Mouse (Mus musculus): ENCODE results near the gene Glyr1.

Glyr1 gene

DNA sequence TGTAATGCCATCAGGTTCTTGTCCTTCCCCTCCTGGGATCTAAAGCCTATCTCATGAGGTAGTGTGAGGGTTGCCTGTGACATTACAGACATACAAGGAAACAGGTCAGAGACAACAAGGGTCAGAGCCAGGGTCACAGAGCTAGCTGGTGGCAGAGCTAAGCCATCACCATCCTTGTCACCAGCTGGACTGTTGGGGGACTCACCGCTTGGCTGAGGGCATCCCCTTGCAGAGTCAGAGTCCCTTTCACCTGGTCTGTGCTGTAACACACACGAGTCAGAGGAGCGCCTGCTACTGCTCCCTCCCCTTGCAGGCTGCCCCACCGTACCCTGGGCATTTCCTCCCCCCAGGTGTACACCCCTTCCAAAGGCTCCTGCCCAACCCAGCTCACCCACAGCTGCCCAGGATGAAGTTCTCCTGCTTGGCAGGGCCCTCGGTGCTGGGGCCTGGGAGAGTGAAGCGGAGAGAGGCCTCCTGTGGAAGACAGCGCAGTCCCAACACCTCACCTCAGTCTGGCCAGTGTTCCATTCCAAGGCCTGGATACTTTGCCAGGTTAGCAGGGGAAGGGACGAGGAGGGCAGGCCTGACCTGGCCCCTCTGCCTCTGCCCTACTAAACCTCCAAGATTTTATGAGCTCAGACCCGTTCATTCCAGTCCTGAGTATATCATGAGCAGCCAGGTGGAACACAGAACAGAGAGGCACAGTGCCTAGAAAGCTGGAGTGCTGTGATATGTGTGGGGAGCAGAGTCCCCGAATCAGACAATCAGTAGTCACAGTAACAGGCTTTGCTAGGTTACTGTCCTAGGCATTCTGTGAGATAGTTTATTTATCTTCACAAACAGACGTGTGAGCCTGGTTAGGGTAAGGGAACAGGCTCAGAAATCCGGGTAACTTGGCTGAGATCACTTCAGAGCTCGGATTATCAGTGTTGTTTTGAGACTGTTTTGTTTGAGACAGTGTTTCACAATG, 37.3 kb downstream of the Glyr1 start:
- in situ Hi-C loops (cut with MboI, MseI) = no loop called here

DNA sequence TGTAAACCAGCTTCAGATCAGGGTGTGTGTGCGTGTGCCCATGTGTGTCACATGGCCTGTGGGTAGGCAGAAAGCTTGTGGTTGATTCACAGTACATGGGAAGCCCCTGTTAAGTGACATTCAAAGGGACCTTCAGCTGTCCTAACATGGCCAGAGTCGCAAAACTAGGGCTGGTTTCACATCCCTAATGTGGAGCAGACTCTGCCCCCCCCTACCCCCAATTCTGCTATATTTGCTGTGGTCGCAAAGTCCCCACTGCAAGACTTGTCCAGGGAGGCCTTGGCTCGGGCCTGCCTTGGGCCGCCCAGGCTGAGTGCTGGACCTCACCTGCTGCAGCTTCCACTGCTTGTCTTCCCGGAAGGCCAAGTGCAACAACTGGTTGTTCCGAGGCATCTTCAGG, 38.4 kb downstream of the Glyr1 start:
- in situ Hi-C loops (cut with MboI, MseI) = no loop called here

DNA sequence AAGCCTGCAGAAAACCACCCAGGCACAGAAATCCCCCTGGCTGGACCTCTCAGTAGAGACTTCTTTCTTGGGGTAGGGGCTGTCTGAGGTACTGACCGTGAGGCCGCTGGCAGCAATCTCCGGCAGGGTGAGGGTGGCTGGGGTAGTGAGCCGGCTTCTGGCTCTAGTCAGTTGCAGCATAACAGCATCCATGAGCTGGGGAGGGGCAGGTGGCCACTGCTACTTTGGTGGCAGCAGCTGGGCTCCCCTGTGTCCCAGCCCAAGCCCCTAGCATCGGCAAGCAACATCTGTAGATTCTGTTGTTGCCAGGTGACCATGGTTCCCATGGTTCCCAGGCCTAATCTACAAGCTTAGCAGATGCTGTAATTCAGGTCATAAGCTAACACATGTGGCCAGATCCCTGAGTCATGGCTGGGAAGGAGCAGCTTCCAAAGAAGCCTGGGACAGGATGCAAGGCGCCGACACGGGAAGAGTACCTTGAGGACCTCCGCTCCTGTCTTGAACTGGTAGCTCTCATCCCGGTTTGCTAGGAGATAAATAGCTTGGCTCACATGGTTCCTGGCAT, 39.2 kb downstream of the Glyr1 start:
- in situ Hi-C loops (cut with MboI, MseI) = no loop called here

DNA sequence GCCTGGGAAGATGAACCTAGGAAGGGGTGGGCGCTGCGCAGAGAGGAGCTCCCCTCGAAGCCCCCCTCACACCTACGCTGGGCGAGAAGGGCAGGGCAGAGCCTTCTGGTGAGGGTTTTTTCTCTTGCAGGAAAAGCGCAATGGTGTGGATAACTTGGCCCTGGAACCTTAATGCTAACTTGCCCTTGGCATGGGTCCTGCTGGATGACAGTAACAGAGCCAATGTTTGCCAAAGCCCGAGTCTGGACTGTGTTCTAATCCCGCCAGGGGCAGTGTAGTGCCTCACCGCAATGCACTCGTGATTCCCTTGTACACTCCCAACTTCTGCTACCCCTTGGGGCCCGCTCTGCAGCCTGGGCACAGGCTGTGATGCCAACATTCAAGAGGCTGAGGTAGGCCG, 41.6 kb downstream of the Glyr1 start:
- in situ Hi-C loops (cut with MboI, MseI) = no loop called here

DNA sequence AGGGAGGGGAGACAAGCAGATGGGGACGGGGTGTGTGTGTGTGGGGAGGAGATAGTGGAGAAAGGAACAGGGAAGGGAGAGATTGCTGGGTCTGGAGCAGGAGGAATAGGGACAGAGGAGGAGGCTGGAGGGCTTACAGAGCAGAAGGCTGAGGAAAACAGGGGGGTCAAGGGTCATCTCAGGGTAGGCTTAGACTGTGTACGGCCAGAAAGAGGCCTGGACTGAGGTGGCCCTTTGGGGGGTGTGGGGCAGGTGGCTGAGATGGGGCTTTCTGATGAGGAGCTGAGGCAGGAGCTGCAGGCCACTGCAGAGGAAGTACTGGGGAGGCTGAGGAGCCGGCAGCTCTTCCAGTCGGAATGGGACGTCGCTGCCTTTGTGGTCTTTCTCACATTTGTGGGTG, 42.2 kb downstream of the Glyr1 start:
- in situ Hi-C loops (cut with MboI, MseI) = no loop called here

DNA sequence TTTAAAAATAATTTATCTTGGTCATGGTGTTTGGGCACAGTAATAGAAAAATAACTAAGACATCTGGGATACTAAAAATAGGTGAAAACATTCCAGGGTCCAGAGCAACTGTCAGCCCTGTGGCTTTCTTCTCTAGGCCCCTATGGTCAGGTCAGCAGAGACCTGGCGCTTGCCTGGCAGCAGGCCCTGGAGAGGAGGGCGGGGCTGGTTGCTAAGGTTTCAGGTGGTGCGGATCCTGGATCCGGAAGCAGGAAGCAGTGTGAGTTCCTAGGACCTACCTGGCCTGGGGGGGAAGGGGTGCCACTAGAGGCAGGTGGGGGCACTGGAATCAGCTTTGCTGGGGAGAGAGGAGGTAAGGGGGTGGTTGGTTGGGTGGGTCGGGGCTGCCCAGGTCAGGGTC, 42.6 kb downstream of the Glyr1 start, which contains the start of gene Smim22:
TSS of gene Smim22 (plus strand) at position 222 of the 400 bp plus-strand sequence.
- in situ Hi-C loops (cut with MboI, MseI) = no loop called here

DNA sequence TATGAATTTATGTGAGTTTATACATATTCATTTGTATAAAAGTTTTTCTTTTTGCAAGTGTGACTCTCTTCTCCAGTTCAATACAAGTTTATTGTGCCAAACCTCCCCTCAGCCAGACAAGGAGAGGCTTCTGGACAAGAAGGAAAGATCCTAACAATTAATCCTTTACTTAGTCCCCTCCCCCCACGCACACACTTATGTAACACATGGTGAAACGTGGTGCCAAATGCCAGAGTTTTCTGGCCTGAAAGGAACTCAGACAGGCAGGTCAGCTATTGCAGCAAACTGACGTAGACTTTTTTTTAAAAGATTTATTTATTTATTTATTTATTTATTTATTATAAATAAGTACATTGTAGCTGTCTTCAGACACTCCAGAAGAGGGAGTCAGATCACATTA, 49.1 kb downstream of the Glyr1 start:
- in situ Hi-C loops (cut with MboI, MseI) = no loop called here

DNA sequence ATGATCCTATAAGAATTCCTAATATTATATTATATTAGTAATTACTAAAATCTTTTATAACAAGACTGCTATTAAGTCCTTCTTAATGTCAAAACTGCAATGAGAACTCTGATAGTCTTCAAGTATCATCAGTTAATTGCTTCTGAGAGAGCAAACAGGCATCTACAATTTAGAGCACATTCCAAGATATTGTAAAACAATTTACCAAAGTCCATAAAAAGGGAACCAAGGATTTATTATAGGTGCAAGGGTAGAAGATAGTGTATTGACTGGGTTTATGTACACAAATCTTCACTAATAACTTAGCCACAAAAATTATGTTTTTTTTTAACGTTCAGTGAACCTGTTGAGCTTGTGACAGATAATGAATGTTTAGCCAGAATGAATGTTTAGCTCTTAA, 50.7 kb downstream of the Glyr1 start:
- in situ Hi-C loops (cut with MboI, MseI) = no loop called here

DNA sequence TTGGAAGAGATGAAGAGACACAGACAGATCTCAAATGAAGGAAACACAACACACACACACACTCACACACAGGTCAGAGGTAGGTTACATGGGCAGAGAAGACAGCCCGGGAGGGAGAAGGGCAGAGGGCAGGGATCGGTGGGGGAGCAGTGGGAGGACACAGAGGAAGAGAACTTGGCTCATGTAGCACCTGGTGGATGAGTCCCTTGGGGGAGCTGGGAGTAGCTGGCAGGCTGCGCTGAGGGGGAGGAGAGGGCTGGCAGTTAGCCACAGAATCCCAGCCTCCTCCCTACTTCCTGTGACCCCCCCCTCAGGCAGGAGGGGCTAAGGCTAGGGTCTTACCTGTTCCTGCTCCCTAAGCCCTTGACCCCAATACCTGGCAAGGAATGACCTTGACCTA, 52.1 kb downstream of the Glyr1 start, which contains the start of gene Sept12:
TSS of gene Sept12 (minus strand) at position 300 of the 400 bp plus-strand sequence.
- in situ Hi-C loops (cut with MboI, MseI) = no loop called here

DNA sequence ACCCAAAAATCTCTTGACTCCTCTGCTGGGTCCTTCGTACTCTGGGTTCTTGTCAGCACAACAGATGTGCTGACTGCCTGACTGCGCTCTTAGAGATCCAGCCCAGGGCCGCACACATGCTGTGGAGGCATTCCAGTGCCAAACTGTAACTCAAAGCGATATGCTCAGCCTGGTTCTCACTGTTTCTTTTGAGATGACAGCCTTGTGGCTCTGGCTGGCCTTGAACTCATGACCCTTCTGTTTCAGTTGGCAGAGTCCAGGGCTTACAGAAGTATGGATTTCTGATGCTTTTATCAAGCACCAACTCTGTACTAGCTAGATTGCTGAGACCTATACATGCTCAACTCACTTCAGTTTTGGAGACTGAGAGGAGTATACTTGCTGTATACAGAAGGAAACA, 56.4 kb downstream of the Glyr1 start:
- in situ Hi-C loops (cut with MboI, MseI) = no loop called here

DNA sequence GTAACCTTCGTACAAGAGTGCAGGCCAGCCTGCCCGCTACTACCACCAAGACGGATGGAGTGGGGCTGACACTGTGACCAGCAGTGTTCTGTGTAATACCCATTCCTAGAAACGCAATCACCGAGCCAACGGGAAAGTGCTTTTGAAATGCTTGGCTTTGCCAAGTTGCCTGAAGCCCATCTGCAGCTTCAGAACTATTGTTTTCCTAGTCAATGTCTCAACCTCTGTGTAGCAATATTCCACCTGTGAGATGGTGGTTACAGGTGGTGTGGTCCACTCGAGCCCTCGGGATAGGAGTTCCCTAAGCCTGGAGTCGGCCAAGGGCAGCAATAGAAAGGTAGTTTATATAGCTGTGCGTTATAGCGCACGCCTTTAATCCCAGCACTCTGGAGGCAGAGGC, 64.9 kb downstream of the Glyr1 start:
- in situ Hi-C loops (cut with MboI, MseI) = loop anchor here (10.0 kb wide), 1 partner anchor 470 kb away; no protein-coding TSS in a partner anchor

DNA sequence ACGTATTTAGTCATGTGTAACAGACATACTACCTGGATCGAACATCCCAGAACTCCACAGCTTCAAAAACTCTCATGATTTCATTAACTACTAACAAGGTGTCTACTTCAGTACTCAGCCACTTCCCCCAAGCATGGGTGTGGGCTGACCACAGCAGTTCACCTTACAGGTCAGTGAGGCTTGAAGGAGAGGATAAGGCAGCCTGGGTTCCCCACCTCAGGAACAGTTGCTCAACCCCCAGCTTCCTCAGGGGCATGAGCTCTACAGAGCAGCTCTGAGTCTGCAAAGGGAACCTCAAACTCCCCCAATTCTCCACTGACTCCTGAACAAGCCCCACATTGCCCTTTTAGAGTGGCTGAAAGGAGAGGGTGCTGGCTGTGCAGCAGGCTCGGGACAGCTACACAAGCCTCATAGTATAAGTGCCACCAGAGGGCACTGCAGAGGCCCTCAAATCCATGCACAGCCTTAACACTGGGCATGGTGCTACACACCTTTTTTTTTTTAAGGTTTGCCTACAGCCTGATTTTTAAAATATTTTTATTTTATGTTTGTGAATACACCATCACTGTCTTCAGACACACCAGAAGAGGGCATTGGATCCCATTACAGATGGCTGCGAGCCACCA, 69.8 kb downstream of the Glyr1 start:
- in situ Hi-C loops (cut with MboI, MseI) = loop anchor here (10.0 kb wide), 1 partner anchor 465 kb away; no protein-coding TSS in a partner anchor

DNA sequence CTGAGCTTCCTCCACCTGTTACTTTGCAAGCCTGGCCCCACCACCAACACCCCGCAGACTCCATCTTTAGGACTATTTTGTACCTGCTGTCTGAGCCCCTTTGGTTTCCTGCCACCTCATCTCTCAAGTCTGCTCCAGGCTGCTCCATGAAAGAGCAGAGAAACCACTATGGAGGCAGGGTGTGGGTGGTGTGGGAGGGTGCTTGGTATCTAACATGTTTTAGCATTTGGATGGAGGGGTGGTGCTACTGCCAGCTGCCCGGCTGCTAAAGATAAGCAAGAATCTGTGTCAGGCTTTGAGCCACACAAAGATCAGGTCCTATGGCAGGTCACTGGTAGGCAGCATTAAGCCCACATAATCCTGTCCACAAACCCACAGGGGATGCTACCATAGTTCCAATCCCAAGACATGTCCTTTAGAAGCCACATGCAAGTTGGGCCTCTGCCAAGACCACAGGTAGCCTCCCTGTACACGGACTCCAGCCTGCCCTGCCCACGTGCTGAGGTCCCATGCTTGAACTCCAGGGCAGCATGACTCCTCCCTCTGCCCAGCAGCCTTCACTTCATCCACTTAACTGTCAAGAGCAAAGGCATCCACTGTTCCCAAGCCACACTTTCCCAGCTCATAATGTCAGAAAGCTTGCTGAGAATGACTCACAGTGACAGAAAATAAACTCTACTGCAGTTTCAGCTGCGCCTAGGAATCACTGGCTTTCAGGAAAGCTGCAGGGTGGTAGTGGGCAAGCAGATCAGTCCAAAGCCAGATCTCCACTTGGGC, 71.2 kb downstream of the Glyr1 start:
- in situ Hi-C loops (cut with MboI, MseI) = no loop called here

DNA sequence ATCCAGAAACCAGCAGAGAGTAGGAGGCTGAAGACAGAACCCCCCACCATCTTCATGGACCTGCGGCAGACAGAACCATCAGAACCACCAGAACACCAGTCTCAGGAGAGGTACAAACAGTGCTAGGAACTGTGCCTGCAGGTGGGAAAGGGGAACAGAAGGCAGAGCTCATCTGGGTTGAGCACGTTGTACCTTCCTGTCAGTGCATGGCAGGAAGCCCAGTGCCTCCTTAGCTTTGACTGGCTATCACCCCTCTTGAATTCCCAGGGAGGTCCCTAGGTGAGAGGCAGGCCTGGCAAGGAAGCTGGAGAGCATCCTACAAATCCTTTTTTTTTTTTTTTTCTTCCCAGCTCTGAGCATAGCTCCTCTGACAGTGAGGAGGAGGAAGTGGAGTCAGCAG, 73.5 kb downstream of the Glyr1 start:
- in situ Hi-C loops (cut with MboI, MseI) = no loop called here

DNA sequence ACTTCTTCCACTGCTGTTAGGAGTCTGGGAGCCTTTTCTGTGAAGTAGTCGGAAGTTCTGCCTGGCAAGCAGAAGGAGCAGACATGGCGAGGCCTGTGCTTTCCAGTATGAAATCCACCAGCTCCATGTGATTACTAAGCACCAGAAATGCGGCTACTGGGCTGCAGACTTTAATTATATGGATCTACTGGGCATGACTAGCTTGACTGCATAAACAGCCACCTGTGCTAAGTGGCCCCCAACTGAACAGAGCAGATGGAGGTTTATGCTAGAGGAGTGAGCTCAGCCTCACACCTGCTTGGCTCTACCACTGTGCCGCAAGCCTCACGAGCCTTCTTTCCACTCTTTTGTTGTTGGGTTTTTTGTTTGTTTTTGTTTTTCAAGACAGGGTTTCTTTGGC, 75.1 kb downstream of the Glyr1 start:
- in situ Hi-C loops (cut with MboI, MseI) = no loop called here

DNA sequence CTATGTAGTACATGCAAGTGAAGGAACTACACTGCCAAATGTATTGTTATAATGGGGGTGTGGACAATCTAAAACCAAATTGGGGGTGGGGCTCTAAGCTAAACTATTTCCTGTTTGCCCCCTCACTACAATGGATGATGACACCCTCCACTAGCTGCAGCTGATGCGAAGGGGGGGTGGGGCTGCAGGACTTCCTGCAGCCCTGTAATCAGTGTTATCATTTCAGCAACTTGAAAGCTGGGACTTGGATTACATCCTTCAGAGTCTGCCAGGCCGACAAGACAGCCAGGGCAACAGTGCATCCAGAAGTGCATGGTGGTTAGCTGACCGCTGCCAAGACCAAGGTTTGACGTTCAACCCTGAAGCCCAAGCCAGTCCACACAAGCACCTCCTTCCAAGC, 78.0 kb downstream of the Glyr1 start:
- in situ Hi-C loops (cut with MboI, MseI) = no loop called here

DNA sequence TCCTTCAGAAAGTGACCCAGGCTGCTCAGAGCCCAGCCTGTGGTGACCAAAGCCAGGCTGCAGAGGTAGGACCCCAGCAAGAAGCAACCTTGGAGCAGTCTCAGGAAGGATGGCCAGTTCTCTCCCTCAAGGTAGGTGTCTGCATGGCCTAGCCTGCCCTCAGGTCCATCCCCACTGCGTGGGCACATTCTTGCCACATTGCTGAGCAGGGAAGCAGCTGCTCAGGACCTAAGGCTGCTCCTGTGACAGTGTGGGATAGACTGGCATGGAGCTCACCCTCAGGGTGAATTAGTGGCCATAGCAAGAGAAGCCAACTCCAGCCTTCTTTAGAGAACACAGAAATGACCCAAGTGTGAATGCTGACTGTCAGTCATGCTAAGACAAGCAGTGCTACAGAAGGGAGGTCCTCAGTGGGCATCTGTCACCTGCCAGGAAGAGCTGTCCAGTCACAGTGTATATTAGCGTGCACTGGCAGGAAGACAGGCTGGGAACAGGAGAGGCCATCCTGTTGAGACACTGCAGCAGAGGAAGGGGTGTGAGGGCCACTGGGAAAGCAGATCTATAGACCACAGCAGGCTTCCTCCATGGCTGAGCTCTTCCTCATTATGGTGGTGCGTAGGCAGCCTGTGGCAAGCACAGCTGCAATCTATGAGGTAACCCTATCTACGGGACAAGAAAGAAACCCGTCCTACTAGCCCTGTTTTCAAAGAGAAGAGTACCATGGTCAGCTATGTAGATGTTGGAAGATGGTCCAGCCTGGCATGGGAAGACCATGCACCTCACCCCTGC, 80.4 kb downstream of the Glyr1 start:
- in situ Hi-C loops (cut with MboI, MseI) = loop anchor here (5.0 kb wide), 1 partner anchor 173 kb away; no protein-coding TSS in a partner anchor

DNA sequence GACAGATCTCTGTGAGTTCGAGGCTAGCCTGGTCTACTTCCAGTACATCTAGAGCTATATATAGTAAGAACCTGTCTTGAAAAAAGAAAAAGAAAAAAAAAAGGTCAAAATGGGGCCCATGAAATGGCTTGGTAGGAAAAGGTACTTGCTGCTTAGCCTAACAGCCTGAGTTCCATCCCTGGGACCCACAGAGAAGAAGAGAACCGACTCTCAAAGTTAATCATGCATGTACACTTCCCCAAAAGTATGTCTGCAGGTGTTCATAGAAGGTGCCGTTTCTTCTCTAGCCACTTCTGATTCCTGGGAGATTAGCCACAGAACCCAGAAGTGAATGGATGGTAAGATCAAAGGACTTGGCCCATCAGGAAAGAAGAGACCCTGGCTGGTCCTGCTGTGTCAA, 81.2 kb downstream of the Glyr1 start:
- in situ Hi-C loops (cut with MboI, MseI) = loop anchor here (5.0 kb wide), 1 partner anchor 174 kb away; no protein-coding TSS in a partner anchor

DNA sequence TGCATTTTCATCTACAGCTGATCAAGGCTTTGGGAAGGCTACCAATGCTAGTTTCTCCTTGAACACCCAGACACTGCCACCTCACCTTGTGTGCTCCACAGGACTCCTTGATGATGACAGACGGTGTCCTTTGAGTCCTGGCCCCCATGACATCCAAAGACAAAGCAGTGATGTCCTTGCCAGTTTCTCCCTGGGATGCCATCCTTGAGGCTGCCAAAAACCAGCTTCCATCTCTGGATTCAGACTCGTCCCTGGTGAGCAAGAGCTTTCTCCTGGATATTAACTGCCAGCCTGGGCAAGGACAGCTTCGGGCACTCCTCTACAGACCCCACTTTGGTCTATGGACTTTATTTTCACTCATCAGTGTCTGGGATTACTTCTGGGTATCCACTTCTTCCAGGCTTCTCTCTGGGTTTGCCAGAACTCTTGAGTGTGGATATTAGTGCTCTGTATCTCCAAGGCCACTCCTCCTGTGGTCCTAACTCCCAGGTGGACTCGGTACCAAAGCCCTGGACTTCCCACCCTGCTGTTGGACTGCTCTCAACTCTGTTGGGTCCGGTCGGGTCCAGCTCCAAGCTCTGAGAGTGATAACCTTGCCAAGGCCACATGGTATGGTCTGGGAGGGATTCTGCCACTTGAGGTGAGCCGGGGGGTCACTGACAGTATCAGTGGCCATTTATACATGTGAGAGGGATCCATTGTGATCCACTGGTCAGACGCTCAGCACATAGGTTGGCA, 84.1 kb downstream of the Glyr1 start:
- in situ Hi-C loops (cut with MboI, MseI) = loop anchor here (5.0 kb wide), 1 partner anchor 177 kb away; no protein-coding TSS in a partner anchor

Data from T-helper 2 cell (primary cell).